Mouse (Mus musculus): ENCODE results near the gene Wdr31.

DNA sequence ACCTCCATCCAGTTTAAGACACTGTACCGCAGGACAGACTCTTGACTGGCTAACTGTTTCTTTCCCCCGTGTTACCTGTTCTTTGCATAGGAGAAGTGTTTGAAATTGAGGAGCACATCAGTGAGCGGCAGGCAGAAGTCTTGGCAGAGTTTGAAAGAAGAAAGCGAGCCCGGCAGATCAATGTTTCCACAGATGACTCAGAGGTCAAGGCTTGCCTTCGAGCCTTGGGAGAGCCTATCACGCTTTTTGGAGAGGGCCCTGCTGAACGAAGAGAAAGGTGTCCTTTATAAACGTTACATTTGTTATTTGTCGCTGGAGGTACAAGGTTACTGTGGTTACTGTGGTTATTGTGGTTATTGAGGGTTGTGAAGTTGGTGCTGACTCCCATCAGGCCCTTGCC lies 59.1 kb downstream of the Wdr31 start:
- no peak for TF ChIP-seq CTCF (IDR thresholded peaks at IDR 0.05; ENCODE audit: low read depth)
- no peak for TF ChIP-seq EP300 (IDR thresholded peaks at IDR 0.05; ENCODE audit: low read depth)
